Mouse (Mus musculus): ENCODE results near the gene Pacrg.

GRCm38 (mm10) chr17:10481081-10481480, 359.0 kb downstream of the Pacrg start:
- TF ChIP-seq CTCF (IDR thresholded peaks at IDR 0.05; ENCODE audit: low read depth), result no peak
- no peak for TF ChIP-seq EP300 (IDR thresholded peaks at IDR 0.05; ENCODE audit: low read depth)
